Mouse (Mus musculus) lung, embryonic 14.5 days (tissue): ENCODE results near the gene Rxfp3. TPM values are rescaled to one million over a fixed set of nuclear protein-coding genes. Genes with fewer than 3 reads are reported as not detected.
A peak's percentile ranks its signal among the peaks of the same experiment; 100 is the strongest.

Experiments used
- ATAC-seq: fragments of 200-750 bp; cut with Nextera tagmentation; 2 replicates; pipeline ENCODE4 v1.8.0; 2017; ENCODE audit warnings: mild to moderate bottlenecking, moderate TSS enrichment, moderate library complexity; ENCODE audit not compliant: insufficient read depth
- DNase-seq: peaks from one replicate; pipeline ENCODE4 v3.0.0-alpha.2; 2015
- H3K27ac ChIP-seq: fragments of 300-500 bp; sonication (generic); 2 replicates; pipeline ENCODE4 v1.5.1; 2014; ENCODE audit warnings: low read depth, mild to moderate bottlenecking, moderate library complexity
- H3K27me3 ChIP-seq: fragments of 300-500 bp; sonication (generic); 2 replicates; pipeline ENCODE4 v1.6.1; 2014; ENCODE audit warnings: low read length, control low read depth; ENCODE audit not compliant: insufficient read depth
- H3K36me3 ChIP-seq: fragments of 300-500 bp; sonication (generic); 2 replicates; pipeline ENCODE4 v1.6.1; 2014; ENCODE audit warnings: control low read depth; ENCODE audit not compliant: insufficient read depth
- H3K4me1 ChIP-seq: fragments of 300-500 bp; sonication (generic); 2 replicates; pipeline ENCODE4 v1.6.1; 2014; ENCODE audit warnings: antibody characterized with exemption, control low read depth; ENCODE audit not compliant: insufficient read depth
- H3K4me2 ChIP-seq: fragments of 300-500 bp; sonication (generic); 2 replicates; pipeline ENCODE4 v1.6.1; 2014; ENCODE audit warnings: mild to moderate bottlenecking
- H3K4me3 ChIP-seq: fragments of 300-500 bp; sonication (generic); 2 replicates; pipeline ENCODE4 v1.5.1; 2014; ENCODE audit warnings: low read depth, low read length
- H3K9ac ChIP-seq: fragments of 300-500 bp; sonication (generic); 2 replicates; pipeline ENCODE4 v1.6.1; 2014
- H3K9me3 ChIP-seq: fragments of 300-500 bp; sonication (generic); 2 replicates; pipeline ENCODE4 v1.6.1; 2016; ENCODE audit warnings: low read depth, low read length, control low read depth
- CTCF ChIP-seq: IDR thresholded peaks from 2 replicates; pipeline ENCODE4 v1.5.1; 2016; ENCODE audit warnings: antibody characterized with exemption, low read depth
- WGBS: fragments of 180-500 bp; shearing (Covaris S2); extraction: QIAGEN DNeasy Blood & Tissue Kit; methylation state at CpG from one replicate; pipeline ENCODE4 v1.1.7; 2014; 5-methylcytosine and 5-hydroxymethylcytosine counted together
- polyA plus RNA-seq: library from polyadenylated mRNA; unstranded; fragments of >200 nt; fragmentation: Nextera tagmentation; extraction: Ambion mirVana; gene quantifications from 2 replicates; pipeline ENCODE4 v1.2.1, GENCODE M21; 2014

Gene Rxfp3
- polyA plus RNA-seq = 0.04 and 0.07 TPM in 2 replicates

- ATAC-seq (no peak), DNase-seq (peak; percentile 37)
- H3K27ac ChIP-seq = no peak within 1 kb of the TSS
- H3K4me2 ChIP-seq = peak within 1 kb of the TSS; percentile 60
- WGBS = 4% methylated on average over 16 of the region's 16 CpGs
- H3K9me3 ChIP-seq = no peaks in the 10 kb centered on the region
- H3K4me1 ChIP-seq = 0 out of 2 replicates have a peak, but pooled peaks cover 5% of the 10 kb centered on the region
- no peaks in the 10 kb centered on the region for H3K36me3 ChIP-seq
- H3K27me3 ChIP-seq = peaks cover 37% of the 10 kb centered on the region
- no peak within 1 kb of the TSS for H3K9ac ChIP-seq
- TF ChIP-seq CTCF = no peak
- H3K4me3 ChIP-seq = peak within 1 kb of the TSS; percentile 36
These were observed at the start of gene Rxfp3 for GRCm38 (mm10) chr15:11037711-11038110. TSS of gene Rxfp3 (minus strand) at chr15:11037991.

DNA sequence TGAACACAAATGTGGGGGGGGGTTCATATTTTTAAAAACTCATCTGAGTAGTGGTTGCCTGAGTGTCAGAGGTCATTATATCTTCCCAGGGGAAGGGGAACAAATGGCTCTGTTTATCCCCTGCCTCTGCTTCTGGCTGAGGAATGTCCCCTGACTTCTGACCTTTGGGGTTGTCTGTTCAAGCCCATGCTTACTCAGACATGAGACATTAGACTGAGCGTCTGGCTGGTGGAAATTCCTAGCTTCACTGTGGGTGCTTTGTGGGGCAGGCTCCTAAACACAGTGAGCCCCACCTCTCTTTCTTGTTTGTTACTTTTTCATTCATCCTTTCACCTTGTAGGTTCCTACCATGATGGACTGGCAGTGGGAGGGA, 47.2 kb upstream of the Rxfp3 start:
- ATAC-seq = no peak; the same call in 1 of the 2 replicates
- H3K4me1 ChIP-seq = no peaks in the 10 kb centered on the region
- no peaks in the 10 kb centered on the region for H3K27me3 ChIP-seq
- H3K27ac ChIP-seq = peak overlapping the region; percentile 72; the same call in 1 of the 2 replicates
- no peak for DNase-seq
- TF ChIP-seq CTCF = no peak
- H3K36me3 ChIP-seq = no peaks in the 10 kb centered on the region
- H3K9ac ChIP-seq = no peak overlapping the region
- WGBS = 22% methylated on average over 1 of the region's 1 CpGs
- no peak overlapping the region for H3K4me2 ChIP-seq
- H3K9me3 ChIP-seq = no peaks in the 10 kb centered on the region
- no peak overlapping the region for H3K4me3 ChIP-seq

DNA sequence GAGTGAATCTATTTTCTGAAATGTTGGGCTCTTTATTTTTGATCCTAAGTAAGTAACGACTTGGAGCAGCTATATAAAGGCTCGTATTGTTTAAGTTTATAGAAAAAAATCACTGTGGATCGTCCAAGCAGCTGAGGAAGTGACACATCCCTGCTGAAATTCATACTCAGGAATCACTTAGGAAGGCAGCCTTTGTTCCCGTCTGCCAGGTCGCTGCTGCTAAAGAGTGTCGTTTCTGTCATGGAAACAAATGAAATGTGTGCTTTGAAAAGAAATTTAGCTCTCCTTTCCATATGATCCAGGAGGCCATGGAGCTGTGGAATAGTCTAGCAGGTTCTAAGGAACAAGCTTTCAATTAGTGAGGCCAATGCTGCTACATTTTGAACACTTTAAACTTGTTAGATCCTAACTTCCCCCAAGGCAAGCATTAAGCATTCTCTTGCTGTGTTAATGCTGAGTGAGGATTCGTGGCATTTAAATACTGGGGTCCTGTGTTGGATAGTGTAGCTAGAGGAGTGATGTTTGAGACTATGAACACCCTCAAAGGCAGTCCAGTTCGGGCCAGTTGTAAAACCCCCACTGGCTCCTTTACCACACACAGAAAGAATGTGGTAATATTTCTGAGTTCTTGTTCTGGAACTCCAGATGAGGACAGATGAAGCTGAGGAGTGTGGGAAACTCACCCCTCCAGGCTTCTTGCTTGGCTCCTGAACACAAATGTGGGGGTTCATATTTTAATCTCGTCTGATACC, 46.6 kb upstream of the Rxfp3 start:
- no peak for TF ChIP-seq CTCF

DNA sequence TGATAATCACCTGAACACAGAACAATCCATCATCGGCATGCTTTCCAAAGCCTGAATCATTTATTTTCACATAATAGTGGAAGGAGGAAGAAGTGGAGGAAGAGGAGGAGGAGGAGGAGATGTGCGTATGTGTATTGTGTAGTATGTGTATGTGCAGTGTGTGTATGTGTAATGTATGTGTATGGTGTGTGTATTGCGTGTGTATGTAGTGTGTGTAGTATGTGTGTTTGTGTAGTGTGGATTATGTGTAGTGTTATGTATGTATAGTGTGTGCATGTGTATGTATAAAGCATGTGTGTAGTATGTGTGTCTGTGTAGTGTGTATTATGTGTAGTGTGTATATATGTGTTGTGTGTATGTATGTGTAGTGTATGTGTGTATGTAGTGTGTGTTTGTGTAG, 45.9 kb upstream of the Rxfp3 start:
- no peak for TF ChIP-seq CTCF
- no peak overlapping the region for H3K4me3 ChIP-seq
- no peaks in the 10 kb centered on the region for H3K9me3 ChIP-seq
- 86% methylated on average over 3 of the region's 3 CpGs for WGBS
- H3K9ac ChIP-seq = no peak overlapping the region
- H3K27me3 ChIP-seq = no peaks in the 10 kb centered on the region
- no peaks in the 10 kb centered on the region for H3K4me1 ChIP-seq
- no peak overlapping the region for H3K27ac ChIP-seq
- no peak overlapping the region for H3K4me2 ChIP-seq
- no peak for DNase-seq
- no peaks in the 10 kb centered on the region for H3K36me3 ChIP-seq
- no peak for ATAC-seq

More for the DNA sequence above, 46.6 kb upstream of the Rxfp3 start:
- whole genome bisulfite sequencing = 21% methylated on average over 9 of the region's 9 CpGs
- Histone ChIP-seq H3K36me3 (no peaks in the 10 kb centered on the region), H3K4me1 (no peaks in the 10 kb centered on the region), H3K4me3 (no peak overlapping the region), H3K27ac (peak overlapping the region; percentile 72; the same call in 1 of the 2 replicates), H3K9ac (peak overlapping the region; percentile 25; the same call in 1 of the 2 replicates), H3K9me3 (no peaks in the 10 kb centered on the region), H3K27me3 (no peaks in the 10 kb centered on the region), H3K4me2 (no peak overlapping the region)
- no peak for ATAC-seq
- peak; percentile 39 for DNase-seq

- H3K9me3 ChIP-seq = no peaks in the 10 kb centered on the region
- H3K4me1 ChIP-seq = no peaks in the 10 kb centered on the region
- no peaks in the 10 kb centered on the region for H3K27me3 ChIP-seq
- 49% methylated on average over 8 of the region's 8 CpGs for WGBS
- DNase-seq = no peak
- H3K36me3 ChIP-seq = no peaks in the 10 kb centered on the region
- no peak overlapping the region for H3K27ac ChIP-seq
- no peak for TF ChIP-seq CTCF
- no peak overlapping the region for H3K4me3 ChIP-seq
- no peak overlapping the region for H3K9ac ChIP-seq
- no peak for ATAC-seq
- no peak overlapping the region for H3K4me2 ChIP-seq
These were observed 45.3 kb upstream of the Rxfp3 start for GRCm38 (mm10) chr15:11082961-11083569.

DNA sequence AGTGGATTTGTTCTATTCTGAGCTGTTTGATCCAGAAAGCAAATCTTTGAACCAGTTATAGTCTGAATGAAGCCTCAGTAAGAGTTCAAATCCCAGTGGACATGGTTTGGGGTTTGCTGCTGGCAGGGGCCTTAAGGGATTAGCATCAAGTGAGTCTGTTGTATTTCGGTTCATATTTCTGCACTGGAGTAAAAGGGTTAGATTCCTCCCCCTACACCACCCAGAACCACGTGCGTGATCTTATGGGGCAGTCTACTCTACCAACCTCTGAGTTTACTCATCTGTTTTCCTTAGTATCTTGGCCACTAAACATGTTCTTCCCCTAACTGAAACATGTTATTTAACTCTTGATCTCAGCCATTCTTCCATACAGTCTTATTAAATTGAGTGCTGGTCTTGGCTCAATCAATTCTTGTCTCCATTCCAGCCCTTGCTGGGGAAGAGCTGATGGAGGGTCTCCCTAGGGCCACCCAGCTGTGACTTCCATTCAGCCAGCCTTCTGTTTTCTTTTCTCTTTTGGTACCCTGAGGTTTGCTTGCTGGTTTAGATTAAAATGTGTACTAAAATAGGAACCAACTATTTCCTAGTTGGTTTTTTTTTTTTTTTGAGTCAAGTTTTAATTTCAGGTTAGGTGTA, 38.1 kb upstream of the Rxfp3 start:
- ATAC-seq = no peak

DNA sequence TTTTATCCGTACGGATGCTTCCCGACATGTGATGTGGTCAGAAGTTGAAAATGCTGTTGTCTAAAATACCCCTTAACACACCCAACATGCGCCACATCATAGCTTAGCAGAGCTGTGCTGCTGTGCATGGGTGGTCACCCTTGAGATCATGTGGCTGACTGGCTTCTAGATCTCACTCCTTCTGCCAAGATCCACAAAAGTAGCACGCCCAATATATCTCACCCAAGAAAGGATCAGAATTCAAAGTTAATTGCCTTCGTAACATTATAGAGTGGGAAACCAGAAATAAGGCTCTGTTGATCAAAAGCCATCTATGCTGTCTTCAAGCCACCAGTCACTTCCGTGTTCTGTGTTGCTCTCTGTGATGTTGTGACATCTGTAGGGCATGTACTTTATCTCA, 30.1 kb upstream of the Rxfp3 start:
- no peak overlapping the region for H3K9ac ChIP-seq
- DNase-seq (no peak), ATAC-seq (no peak)
- 0 out of 2 replicates have a peak, but pooled peaks cover 4% of the 10 kb centered on the region for H3K36me3 ChIP-seq
- no peak overlapping the region for H3K4me3 ChIP-seq
- H3K27ac ChIP-seq = no peak overlapping the region
- H3K9me3 ChIP-seq = no peaks in the 10 kb centered on the region
- no peak for TF ChIP-seq CTCF
- 79% methylated on average over 7 of the region's 7 CpGs for WGBS
- H3K4me2 ChIP-seq = no peak overlapping the region
- H3K4me1 ChIP-seq = peaks cover 5% of the 10 kb centered on the region; the same call in 1 of the 2 replicates
- H3K27me3 ChIP-seq = no peaks in the 10 kb centered on the region

More for the DNA sequence above, 38.1 kb upstream of the Rxfp3 start:
- Histone ChIP-seq H3K4me2 (no peak overlapping the region), H3K36me3 (0 out of 2 replicates have a peak, but pooled peaks cover 4% of the 10 kb centered on the region), H3K4me1 (no peaks in the 10 kb centered on the region), H3K4me3 (no peak overlapping the region), H3K27me3 (no peaks in the 10 kb centered on the region), H3K27ac (no peak overlapping the region), H3K9ac (no peak overlapping the region), H3K9me3 (no peaks in the 10 kb centered on the region)
- no peak for TF ChIP-seq CTCF
- 80% methylated on average over 3 of the region's 3 CpGs for WGBS
- DNase-seq = no peak
